Mouse (Mus musculus) kidney, adult 2 months (tissue): ENCODE results near the gene Bst1.

Experiments used
- CTCF ChIP-seq: fragments of 200-500 bp; conservative IDR thresholded peaks from 2 replicates; pipeline ENCODE4 v1.5.1; 2011; ENCODE audit warnings: low read depth, mild to moderate bottlenecking, control low read depth, low read length, moderate library complexity, mixed read lengths; ENCODE audit not compliant: insufficient read depth, insufficient read length
- POLR2A ChIP-seq: fragments of 200-500 bp; IDR thresholded peaks from one replicate; pipeline ENCODE4 v1.6.1; 2011; ENCODE audit warnings: low read depth, low read length, control low read depth

DNA sequence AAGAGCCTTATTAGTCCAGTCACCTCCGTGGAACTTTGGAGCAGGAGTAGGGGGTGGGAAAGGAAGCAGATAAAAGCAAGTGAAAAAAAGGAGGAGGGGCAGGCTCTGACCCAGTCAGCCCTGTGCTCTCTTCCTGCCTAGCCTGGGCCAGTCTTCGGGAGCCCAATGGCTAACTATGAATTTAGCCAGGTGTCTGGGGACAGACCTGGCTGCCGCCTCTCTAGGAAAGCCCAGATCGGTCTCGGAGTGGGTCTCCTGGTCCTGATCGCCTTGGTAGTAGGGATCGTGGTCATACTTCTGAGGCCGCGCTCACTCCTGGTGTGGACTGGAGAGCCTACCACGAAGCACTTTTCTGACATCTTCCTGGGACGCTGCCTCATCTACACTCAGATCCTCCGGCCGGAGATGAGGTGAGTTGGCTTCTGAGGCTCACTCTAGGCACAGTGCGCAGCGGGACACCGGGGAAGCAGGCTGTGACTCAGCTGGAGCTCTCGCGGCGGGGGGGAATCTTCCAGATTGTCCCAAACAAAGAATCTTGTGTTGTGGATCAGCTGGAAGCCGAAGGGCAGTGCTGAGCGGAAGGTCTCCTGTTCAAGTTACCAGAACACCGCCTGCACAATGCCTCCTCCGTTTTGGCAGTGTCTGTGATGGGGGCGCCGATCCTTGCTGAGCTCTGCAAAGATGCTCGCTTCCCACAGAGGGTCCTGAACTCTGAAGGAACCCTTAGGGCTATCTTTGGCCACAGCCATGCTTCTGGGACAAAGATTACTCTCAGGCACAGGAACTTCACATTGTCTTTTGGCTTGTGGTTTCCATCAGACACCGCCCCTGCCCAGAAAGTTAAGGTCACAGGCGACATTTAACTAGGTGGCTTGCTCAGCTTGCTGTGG, 50.3 kb downstream of the Bst1 start:
- TF ChIP-seq CTCF (no peak), POLR2A (peak; percentile 17)
